Mouse (Mus musculus): ENCODE data around the gene Olfr311. TPM values are rescaled to one million over a fixed set of nuclear protein-coding genes. Genes with fewer than 3 reads are reported as not detected.

Olfr311 gene
- total RNA-seq, 2 experiments from 2014 or later = not detected

DNA sequence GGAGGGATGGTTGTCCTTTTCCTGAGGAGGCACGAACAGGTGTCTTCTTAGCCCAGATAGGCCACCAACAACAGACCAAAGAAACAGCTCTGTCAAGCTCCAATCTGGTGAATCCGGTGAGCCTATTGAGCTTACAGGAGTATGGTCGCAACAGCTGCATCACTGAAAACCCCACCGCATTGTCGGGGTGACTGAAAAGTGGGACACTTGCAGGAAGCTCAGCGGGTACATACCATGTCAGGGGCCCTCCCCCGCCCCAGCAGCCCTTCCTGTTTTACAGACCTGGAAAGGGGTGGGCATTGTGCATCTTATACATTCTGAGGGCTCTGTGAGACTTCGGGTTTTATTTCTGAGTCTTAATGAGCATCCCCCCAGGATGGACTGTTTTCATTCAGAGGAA is 44.7 kb downstream of the Olfr311 start:
- no peak for DNase-seq

DNA sequence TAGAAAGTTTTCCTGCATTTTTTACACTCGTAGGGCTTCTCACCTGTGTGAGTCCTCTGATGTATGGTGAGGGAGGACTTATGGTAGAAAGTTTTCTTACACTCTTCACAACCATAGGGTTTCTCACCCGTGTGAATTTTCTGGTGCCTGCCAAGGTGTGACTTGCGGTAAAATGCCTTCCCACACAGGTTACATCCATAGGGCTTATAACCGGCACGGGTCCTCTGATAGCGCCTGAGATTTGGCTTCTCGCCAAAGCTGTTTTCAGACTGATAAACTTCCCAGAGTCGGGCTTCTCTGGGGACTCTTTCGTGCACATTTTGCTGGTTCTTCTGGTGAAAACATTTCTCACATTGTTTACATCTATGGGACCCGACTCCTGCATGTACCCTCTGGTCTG is 51.5 kb downstream of the Olfr311 start:
- no peak for DNase-seq

Other genes with a start within 250 kb of the Olfr311 start
- gene Olfr324, start 244.1 kb upstream of the Olfr311 start, total RNA-seq (2021) = not detected
- not detected for gene 2210407C18Rik, start 223.2 kb upstream of the Olfr311 start, total RNA-seq (2021)
- gene Olfr323, start 208.8 kb upstream of the Olfr311 start, total RNA-seq (2021) = not detected
- not detected for gene Trim58, start 198.8 kb upstream of the Olfr311 start, total RNA-seq (2021)
- not detected for gene Olfr322, start 180.5 kb upstream of the Olfr311 start, total RNA-seq (2021)
- gene Olfr320, start 158.2 kb upstream of the Olfr311 start, total RNA-seq (2021) = not detected
- not detected for gene Olfr319, start 140.1 kb upstream of the Olfr311 start, total RNA-seq (2021)
- not detected for gene Olfr318, start 115.2 kb upstream of the Olfr311 start, total RNA-seq (2021)
- not detected for gene Olfr317, start 100.0 kb upstream of the Olfr311 start, total RNA-seq (2021)
- gene Olfr316, start 86.5 kb upstream of the Olfr311 start, total RNA-seq (2021) = not detected
- gene Olfr315, start 66.1 kb upstream of the Olfr311 start, total RNA-seq (2021) = not detected
- gene Olfr314, start 56.3 kb upstream of the Olfr311 start, total RNA-seq (2021) = not detected
- gene Fam183b, start 37.3 kb upstream of the Olfr311 start, total RNA-seq (2021) = 1 to 10 TPM; 1.4 to 2.4 TPM
- gene Olfr313, start 24.3 kb upstream of the Olfr311 start, total RNA-seq (2021) = not detected
- gene Olfr312, start 10.0 kb upstream of the Olfr311 start, total RNA-seq (2021) = not detected
- gene Gm12258, start 7.9 kb downstream of the Olfr311 start, total RNA-seq (2021) = 1 to 10 TPM; 3.3 to 3.6 TPM
- gene 2810021J22Rik, start 28.0 kb downstream of the Olfr311 start, total RNA-seq (2021) = 1 to 10 TPM; 4.4 to 6.2 TPM
- gene Zfp39, start 65.0 kb downstream of the Olfr311 start, total RNA-seq (2021) = 1 to 10 TPM; 3.1 to 3.2 TPM
- not detected for gene Btnl10, start 78.7 kb downstream of the Olfr311 start, total RNA-seq (2021)
- 100 to 1,000 TPM; 173 to 181 TPM for gene Rnf187, start 99.7 kb downstream of the Olfr311 start, total RNA-seq (2021)
- gene Hist3h2ba, start 109.7 kb downstream of the Olfr311 start, total RNA-seq (2021) = 1 to 10 TPM; 4.5 to 5.8 TPM
- gene Hist3h2a, start 115.4 kb downstream of the Olfr311 start, total RNA-seq (2021) = 10 to 100 TPM; 20.0 to 21.8 TPM
- gene Trim17, start 115.4 kb downstream of the Olfr311 start, total RNA-seq (2021) = under 1 TPM; 0.10 to 0.26 TPM
- gene Trim11, start 138.8 kb downstream of the Olfr311 start, total RNA-seq (2021) = 10 to 100 TPM; 23.7 to 25.5 TPM

Data from adrenal gland, postnatal 36 days (tissue).